Mouse (Mus musculus): ENCODE results near the gene Gpr4. TPM values are rescaled to one million over a fixed set of nuclear protein-coding genes. Genes with fewer than 3 reads are reported as not detected.

Gpr4 gene
- polyA plus RNA-seq, 1 experiment from 2014 or later = 4.0 TPM

MicroRNAs within 50 kb of the gene (microRNA counts, 519-probe panel; counts per million panel counts)
- microRNA mmu-miR-330 = 1,483 counts per million, percentile 41 among the panel's probes with 10 or more counts

Small RNA genes within 50 kb of the gene (microRNA-seq; reads per million reads assigned to microRNA genes)
- gene Mir330 = 200 reads per million, percentile 64 among the genes with 10 or more reads in this experiment

Other genes with a start within 250 kb of the Gpr4 start
- gene Nanos2, start 225.1 kb upstream of the Gpr4 start, polyA plus RNA-seq (2015; fragmentation: Nextera tagmentation; extraction: Ambion mirVana) = not detected in 2 replicates
- gene Mypop, start 221.3 kb upstream of the Gpr4 start, polyA plus RNA-seq (2015; fragmentation: Nextera tagmentation; extraction: Ambion mirVana) = 3.3 and 4.0 TPM in 2 replicates
- 21.4 and 23.5 TPM in 2 replicates for gene Irf2bp1, start 208.5 kb upstream of the Gpr4 start, polyA plus RNA-seq (2015; fragmentation: Nextera tagmentation; extraction: Ambion mirVana)
- 0.35 and 0.75 TPM in 2 replicates for gene Foxa3, start 189.0 kb upstream of the Gpr4 start, polyA plus RNA-seq (2015; fragmentation: Nextera tagmentation; extraction: Ambion mirVana)
- gene Sympk, start 188.2 kb upstream of the Gpr4 start, polyA plus RNA-seq (2015; fragmentation: Nextera tagmentation; extraction: Ambion mirVana) = 34.0 and 35.6 TPM in 2 replicates
- gene Rsph6a, start 157.8 kb upstream of the Gpr4 start, polyA plus RNA-seq (2015; fragmentation: Nextera tagmentation; extraction: Ambion mirVana) = not detected in 2 replicates
- gene Dmwd, start 136.3 kb upstream of the Gpr4 start, polyA plus RNA-seq (2015; fragmentation: Nextera tagmentation; extraction: Ambion mirVana) = 15.5 and 16.8 TPM in 2 replicates
- gene Dmpk, start 128.7 kb upstream of the Gpr4 start, polyA plus RNA-seq (2015; fragmentation: Nextera tagmentation; extraction: Ambion mirVana) = 17.2 and 27.5 TPM in 2 replicates
- 9.5 and 10.5 TPM in 2 replicates for gene Six5, start 117.9 kb upstream of the Gpr4 start, polyA plus RNA-seq (2015; fragmentation: Nextera tagmentation; extraction: Ambion mirVana)
- gene Gm4969, start 94.2 kb upstream of the Gpr4 start, polyA plus RNA-seq (2015; fragmentation: Nextera tagmentation; extraction: Ambion mirVana) = 3.2 and 4.3 TPM in 2 replicates
- 18.4 and 20.3 TPM in 2 replicates for gene Fbxo46, start 92.7 kb upstream of the Gpr4 start, polyA plus RNA-seq (2015; fragmentation: Nextera tagmentation; extraction: Ambion mirVana)
- gene Qpctl, start 63.2 kb upstream of the Gpr4 start, polyA plus RNA-seq (2015; fragmentation: Nextera tagmentation; extraction: Ambion mirVana) = 15.1 and 16.1 TPM in 2 replicates
- gene Snrpd2, start 62.8 kb upstream of the Gpr4 start, polyA plus RNA-seq (2015; fragmentation: Nextera tagmentation; extraction: Ambion mirVana) = 137 and 141 TPM in 2 replicates
- 0.37 and 0.60 TPM in 2 replicates for gene Gipr, start 46.4 kb upstream of the Gpr4 start, polyA plus RNA-seq (2015; fragmentation: Nextera tagmentation; extraction: Ambion mirVana)
- gene Eml2, start 36.1 kb upstream of the Gpr4 start, polyA plus RNA-seq (2015; fragmentation: Nextera tagmentation; extraction: Ambion mirVana) = 12.0 and 14.5 TPM in 2 replicates
- 42.9 and 44.6 TPM in 2 replicates for gene Opa3, start 15.8 kb downstream of the Gpr4 start, polyA plus RNA-seq (2015; fragmentation: Nextera tagmentation; extraction: Ambion mirVana)
- gene Vasp, start 59.3 kb downstream of the Gpr4 start, polyA plus RNA-seq (2015; fragmentation: Nextera tagmentation; extraction: Ambion mirVana) = 81.0 and 86.9 TPM in 2 replicates
- gene Ppm1n, start 67.5 kb downstream of the Gpr4 start, polyA plus RNA-seq (2015; fragmentation: Nextera tagmentation; extraction: Ambion mirVana) = 0.22 TPM in 1 of 2 replicates, not detected in the other
- gene Rtn2, start 70.1 kb downstream of the Gpr4 start, polyA plus RNA-seq (2015; fragmentation: Nextera tagmentation; extraction: Ambion mirVana) = 8.0 and 9.4 TPM in 2 replicates
- 0.17 and 0.22 TPM in 2 replicates for gene Fosb, start 97.5 kb downstream of the Gpr4 start, polyA plus RNA-seq (2015; fragmentation: Nextera tagmentation; extraction: Ambion mirVana)
- 81.8 and 86.1 TPM in 2 replicates for gene Ercc1, start 132.2 kb downstream of the Gpr4 start, polyA plus RNA-seq (2015; fragmentation: Nextera tagmentation; extraction: Ambion mirVana)
- 25.0 and 27.7 TPM in 2 replicates for gene Cd3eap, start 146.9 kb downstream of the Gpr4 start, polyA plus RNA-seq (2015; fragmentation: Nextera tagmentation; extraction: Ambion mirVana)
- 3.3 and 4.0 TPM in 2 replicates for gene Ppp1r13l, start 147.2 kb downstream of the Gpr4 start, polyA plus RNA-seq (2015; fragmentation: Nextera tagmentation; extraction: Ambion mirVana)
- 16.7 and 19.0 TPM in 2 replicates for gene Ercc2, start 169.5 kb downstream of the Gpr4 start, polyA plus RNA-seq (2015; fragmentation: Nextera tagmentation; extraction: Ambion mirVana)
- 7.0 and 8.5 TPM in 2 replicates for gene Klc3, start 191.6 kb downstream of the Gpr4 start, polyA plus RNA-seq (2015; fragmentation: Nextera tagmentation; extraction: Ambion mirVana)
- gene Ckm, start 192.2 kb downstream of the Gpr4 start, polyA plus RNA-seq (2015; fragmentation: Nextera tagmentation; extraction: Ambion mirVana) = 18.6 and 28.2 TPM in 2 replicates
- gene Mark4, start 246.3 kb downstream of the Gpr4 start, polyA plus RNA-seq (2015; fragmentation: Nextera tagmentation; extraction: Ambion mirVana) = 6.8 and 6.9 TPM in 2 replicates